Mouse (Mus musculus) cortical plate, adult 2 months (tissue): ENCODE data around the gene Tnrc6b.

Experiments
- CTCF ChIP-seq: fragments of 200-500 bp; IDR thresholded peaks from 2 replicates; pipeline ENCODE4 v1.5.1; 2011; ENCODE audit warnings: mild to moderate bottlenecking, control low read depth, low read length; ENCODE audit not compliant: insufficient read depth; ENCODE audit errors: extremely low read depth
- POLR2A ChIP-seq: fragments of 200-500 bp; IDR thresholded peaks from 2 replicates; pipeline ENCODE4 v1.6.1; 2011; ENCODE audit warnings: mild to moderate bottlenecking, low read length, control low read depth; ENCODE audit not compliant: insufficient read depth; ENCODE audit errors: extremely low read depth

DNA sequence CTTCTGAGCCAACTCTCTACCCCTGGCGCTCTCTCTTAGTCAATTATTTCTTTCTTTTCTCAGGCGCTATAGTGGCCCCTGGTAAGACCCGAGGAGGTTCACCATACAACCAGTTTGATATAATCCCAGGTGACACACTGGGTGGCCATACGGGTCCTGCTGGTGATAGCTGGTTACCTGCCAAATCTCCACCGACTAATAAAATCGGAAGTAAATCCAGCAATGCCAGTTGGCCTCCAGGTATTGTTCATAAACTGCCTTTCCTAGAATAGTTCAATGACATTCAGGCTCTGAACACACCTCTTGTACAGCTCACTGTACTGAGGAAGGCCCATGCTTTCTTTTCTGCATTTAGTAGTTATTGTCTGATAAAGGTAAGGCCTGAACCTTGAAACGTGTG is 205.5 kb downstream of the Tnrc6b start:
- TF ChIP-seq POLR2A (no peak), CTCF (no peak)
